Mouse (Mus musculus) splenic B cell, adult 2 months (primary cell): ENCODE data around the gene Ubc.
A peak's percentile ranks its signal among the peaks of the same experiment; 100 is the strongest.
"Not testable (repeated sequence)": the region's sequence is repeated elsewhere in the genome, so short reads cannot be mapped to it uniquely, and the experiment has no call there.

Source experiments
- DNase-seq: peaks from one replicate; pipeline ENCODE4 v3.0.0-alpha.2; 2011; ENCODE audit warnings: low read depth, low spot score
- H3K27me3 ChIP-seq: 2 replicates; pipeline ENCODE4 v1.6.1; 2012; ENCODE audit warnings: mild to moderate bottlenecking, low read length, moderate library complexity, mixed read lengths; ENCODE audit not compliant: control insufficient read depth, poor library complexity, insufficient read depth, severe bottlenecking
- H3K36me3 ChIP-seq: 2 replicates; pipeline ENCODE4 v1.6.1; 2012; ENCODE audit warnings: mild to moderate bottlenecking, low read length, moderate library complexity, mixed read lengths; ENCODE audit not compliant: control insufficient read depth, poor library complexity, insufficient read depth, severe bottlenecking

The Ubc gene

DNA sequence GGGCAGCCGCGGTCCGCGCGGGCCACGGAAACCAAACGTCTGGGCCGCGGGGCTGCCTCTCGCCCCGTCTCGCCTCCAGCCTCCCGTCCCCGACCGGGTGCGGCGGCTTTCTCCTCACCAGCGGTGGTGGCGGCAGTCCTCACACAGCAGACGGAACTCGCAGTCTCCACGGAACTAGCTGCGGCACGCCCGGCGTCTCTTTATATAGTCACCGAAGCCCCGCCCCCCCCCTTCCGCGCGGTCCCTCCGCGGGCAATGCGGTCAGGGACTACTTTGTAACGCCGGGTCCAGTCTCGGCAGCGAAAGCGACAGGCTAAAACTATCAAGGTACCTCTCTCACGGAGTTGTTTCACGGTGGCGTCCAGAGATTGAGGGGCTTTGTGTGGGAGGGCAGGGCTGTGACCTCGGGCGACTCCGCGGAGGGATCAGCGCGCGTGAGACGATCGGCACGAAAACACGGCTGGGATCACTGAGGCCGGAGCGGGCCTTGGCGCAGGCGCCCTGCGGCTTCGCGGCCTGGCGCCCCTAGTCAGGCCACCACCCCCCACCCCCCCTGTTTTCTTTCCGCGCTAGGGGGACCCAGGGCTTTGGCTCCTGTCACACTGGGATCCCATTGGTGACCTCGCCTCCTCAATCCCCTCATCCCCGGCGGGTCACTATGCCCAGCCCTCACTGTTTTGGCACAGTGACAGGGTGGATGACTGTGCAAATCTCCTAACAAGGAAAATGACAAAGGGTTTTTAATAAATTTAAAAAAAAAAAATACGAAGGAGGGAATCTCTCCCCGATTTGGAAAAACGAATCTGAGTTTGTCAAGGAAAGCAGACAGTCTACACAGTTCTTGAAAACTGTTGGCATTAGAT is at the start of gene Ubc:
Ubc (minus strand) TSS at position 624 of the 863 bp plus-strand sequence.
- peak; percentile 94 for DNase-seq
- H3K27me3 ChIP-seq = no peaks in the 10 kb centered on the region
- peaks cover 12% of the 10 kb centered on the region; the same call in 1 of the 2 replicates for H3K36me3 ChIP-seq

DNA sequence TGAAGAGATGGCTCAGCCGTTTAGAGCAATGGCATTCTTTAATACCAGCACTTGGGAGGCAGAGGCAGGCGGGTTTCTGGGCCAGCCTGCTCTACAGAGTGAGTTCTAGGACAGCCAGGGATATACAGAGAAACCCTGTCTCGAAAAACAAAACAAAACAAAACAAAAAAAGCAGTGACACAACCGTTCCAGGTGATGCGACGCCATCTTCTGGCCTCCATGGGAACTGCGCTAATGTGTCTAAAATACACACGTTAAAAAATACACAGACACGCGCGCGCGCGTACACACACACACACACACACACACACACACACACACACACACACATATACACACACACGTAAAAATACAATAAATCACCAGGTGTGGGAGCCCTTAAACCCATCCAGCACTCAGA is 44.3 kb upstream of the Ubc start:
- not testable (repeated sequence) for H3K27me3 ChIP-seq, H3K36me3 ChIP-seq
- peak; percentile 61 for DNase-seq

DNA sequence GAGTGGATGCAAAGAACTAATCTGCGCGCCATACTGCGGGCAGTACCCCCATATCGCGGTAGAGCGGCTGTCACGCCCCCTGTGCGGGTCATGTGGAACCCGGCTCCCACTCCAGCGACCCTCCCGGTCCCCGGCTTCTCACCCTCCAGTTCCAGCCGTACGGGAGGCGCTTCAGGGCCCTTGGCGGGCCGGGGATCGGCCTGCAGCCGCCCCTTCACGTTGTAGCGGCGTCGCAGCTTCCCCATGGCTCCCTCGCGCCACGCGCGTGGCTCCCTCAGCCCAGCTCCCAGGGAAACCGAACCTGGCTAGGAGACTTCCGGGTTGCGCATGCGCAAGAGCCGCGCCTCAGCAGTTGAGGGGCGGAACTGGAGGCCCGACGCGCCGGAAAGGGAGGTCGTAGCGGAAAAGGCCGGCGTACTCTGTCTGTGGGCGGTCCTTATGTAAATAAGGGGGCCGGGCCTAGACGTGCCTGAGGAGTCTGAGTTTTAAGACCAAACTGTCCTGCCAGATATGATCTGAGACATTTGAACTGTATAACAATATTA is 43.9 kb upstream of the Ubc start, which contains the start of gene Dhx37:
Dhx37 (minus strand) TSS at position 329 of the 545 bp plus-strand sequence.
- no peaks in the 10 kb centered on the region for H3K27me3 ChIP-seq
- DNase-seq = peak; percentile 98

DNA sequence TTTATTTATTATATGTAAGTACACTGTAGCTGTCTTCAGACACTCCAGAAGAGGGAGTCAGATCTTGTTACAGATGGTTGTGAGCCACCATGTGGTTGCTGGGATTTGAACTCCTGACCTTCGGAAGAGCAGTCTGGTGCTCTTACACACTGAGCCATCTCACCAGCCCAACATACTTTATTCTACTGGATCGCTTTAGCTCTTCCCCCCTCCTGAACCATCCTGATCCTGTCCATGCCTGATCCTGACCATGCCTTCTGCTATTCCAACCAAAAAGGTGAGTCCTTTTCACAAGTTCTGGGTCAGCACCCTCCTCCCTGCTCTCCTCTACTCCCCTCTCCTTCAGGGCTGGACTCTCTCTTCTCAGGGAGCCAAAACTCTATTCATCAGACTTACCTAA is 42.3 kb upstream of the Ubc start:
- H3K36me3 ChIP-seq, DNase-seq, H3K27me3 ChIP-seq: not testable (repeated sequence)

More for the DNA sequence above, 43.9 kb upstream of the Ubc start, which contains the start of gene Dhx37:
- H3K36me3 ChIP-seq = peaks cover 4% of the 10 kb centered on the region

DNA sequence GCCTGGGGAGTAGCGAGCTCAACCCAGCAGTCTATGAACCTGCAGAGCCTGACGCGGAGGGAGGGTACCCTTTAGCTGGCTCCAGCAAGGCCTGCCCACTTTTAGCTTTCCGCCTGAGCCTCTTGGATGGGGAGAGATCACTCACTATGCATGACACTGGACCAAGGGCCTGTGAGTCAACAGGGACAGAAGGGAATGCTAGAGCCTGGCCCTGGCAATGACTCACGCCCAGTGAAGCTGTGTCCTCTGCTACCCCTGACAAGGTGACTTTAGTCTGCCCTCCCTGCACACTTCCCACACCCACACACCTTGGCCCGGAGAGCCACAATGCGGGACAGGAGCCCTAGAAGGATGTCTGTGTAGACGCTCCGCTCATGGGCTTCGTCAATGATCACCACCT is 36.3 kb upstream of the Ubc start:
- Histone ChIP-seq H3K27me3 (no peaks in the 10 kb centered on the region), H3K36me3 (peaks cover 12% of the 10 kb centered on the region)
- DNase-seq = no peak

DNA sequence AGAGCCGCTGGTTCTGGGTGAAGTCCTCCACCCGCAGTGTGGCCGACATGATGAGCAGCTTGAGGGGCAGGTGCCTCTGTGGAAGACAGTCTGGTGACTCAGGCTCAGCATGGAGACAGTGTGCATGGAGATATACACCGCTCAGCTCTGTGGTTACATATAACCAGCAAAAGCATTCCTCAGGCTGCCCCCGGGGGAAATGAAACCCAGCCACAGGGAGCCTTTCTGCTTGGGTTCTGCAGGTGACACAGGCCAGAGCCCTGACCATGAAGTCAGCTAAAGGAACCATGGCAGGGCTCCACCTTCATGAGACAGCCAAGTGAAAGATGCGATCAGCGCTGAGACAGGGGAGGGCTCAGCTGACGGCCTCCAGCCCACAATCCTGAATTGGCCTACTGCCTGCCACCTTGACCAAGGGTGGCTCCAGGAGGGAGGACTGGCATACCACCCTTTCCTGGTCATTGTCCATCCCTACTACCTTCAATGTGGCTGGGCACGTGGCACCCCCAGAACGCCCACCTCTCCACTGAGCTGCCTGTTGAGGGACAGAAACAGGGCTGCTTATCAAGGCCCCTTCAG is 35.8 kb upstream of the Ubc start:
- no peak for DNase-seq
- H3K36me3 ChIP-seq = peaks cover 12% of the 10 kb centered on the region

DNA sequence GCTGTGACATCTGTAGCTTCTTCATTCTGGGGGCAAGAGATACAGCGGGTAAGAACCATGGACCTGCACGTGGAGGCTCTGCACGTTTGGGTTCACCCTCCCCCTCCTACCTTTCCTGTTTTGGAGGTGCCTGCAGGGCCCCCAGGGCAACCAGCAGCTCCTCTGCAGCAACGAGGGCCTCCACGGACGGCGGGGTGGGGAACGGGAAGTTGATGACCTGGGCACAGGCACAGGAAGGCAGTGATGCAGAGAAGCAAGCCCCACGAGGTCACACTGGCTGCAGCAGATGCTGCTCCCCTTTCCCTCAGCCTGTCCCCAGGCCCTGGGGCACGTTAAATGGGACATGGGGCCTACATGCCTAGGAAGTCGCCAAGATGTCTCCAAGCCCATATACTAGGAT is 29.1 kb upstream of the Ubc start:
- H3K36me3 ChIP-seq = peaks cover 4% of the 10 kb centered on the region
- H3K27me3 ChIP-seq = no peaks in the 10 kb centered on the region
- DNase-seq = peak; percentile 75

More for the DNA sequence above, 35.8 kb upstream of the Ubc start:
- no peaks in the 10 kb centered on the region for H3K27me3 ChIP-seq

DNA sequence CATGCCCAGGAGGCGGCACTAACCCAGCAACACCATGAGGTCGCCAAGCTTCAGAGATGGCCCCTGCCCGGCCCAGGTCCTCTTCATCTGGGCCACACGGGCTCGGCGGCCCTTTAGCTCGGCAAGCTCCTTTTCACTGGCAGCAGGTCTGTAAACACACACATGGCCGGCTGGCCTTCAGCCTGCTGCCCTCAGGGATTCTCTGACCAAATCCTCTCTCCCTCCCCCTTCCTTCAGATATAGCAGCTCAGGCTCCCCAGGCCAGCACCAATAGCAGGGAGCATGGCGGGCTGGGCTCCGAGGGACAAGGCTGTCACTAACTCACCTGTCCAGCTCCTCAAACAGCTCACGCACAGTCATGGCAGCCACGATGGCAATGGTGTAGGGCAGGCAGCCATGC is 28.6 kb upstream of the Ubc start:
- no peak for DNase-seq
- peaks cover 2% of the 10 kb centered on the region for H3K36me3 ChIP-seq
- no peaks in the 10 kb centered on the region for H3K27me3 ChIP-seq

DNA sequence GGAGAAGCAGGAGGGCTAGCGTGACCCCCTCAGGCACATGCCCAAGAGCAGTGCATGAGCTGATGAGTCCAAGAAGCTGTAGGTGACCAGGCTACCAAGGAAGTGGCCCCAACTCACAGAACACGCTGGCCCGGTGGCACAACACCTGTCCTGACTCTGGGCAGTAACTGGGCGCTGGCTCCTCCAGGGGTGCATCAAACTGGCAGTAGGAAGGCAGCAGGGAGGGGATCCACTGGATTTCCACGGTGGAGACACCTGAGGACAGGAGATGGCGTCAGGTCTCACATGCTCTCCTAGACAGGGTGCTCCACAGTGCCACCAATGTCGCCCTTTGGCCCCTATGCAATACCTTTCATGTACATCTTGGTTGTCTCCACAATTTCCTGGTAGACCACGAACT is 26.2 kb upstream of the Ubc start:
- no peaks in the 10 kb centered on the region for H3K27me3 ChIP-seq
- H3K36me3 ChIP-seq = no peaks in the 10 kb centered on the region; the same call in none of the 2 replicates
- no peak for DNase-seq

DNA sequence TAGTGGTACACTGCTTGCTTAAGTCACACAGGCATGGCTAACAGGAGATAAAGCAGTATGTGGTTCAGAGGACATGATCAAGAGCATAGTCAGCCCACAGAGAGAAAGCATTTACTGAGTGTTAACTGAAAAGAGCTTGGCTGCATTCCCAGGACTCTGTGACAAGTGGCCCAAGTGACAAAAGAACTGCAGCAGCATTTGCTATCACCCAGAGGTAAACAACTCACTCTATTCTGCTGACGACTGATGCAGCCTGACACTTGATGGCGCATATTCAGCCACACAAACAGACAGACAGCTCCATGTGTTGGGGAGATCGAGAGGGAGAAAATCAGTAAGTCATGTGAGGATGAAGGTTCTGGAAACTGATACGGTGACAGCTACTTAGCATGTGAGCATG is 23.8 kb upstream of the Ubc start:
- Histone ChIP-seq H3K36me3 (no peaks in the 10 kb centered on the region; the same call in none of the 2 replicates), H3K27me3 (no peaks in the 10 kb centered on the region)
- DNase-seq = no peak

DNA sequence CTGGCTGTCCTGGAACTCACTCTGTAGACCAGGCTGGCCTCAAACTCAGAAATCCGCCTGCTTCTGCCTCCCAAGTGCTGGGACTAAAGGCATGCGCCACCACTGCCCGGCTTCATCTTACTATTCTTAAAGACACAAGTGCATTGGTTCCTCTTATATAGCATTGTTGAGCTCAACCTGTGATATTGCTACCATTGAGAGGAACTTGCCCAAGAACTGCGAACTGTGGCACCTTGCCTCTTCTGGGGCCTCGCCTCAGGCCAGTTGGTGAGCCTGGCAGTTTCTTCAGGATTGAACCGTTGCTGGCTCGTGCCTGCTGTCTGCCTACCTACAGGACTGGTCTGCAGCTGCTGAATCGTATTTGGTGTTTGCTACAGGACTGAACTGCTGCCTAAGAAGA is 22.5 kb upstream of the Ubc start:
- H3K36me3 ChIP-seq, DNase-seq, H3K27me3 ChIP-seq: not testable (repeated sequence)

DNA sequence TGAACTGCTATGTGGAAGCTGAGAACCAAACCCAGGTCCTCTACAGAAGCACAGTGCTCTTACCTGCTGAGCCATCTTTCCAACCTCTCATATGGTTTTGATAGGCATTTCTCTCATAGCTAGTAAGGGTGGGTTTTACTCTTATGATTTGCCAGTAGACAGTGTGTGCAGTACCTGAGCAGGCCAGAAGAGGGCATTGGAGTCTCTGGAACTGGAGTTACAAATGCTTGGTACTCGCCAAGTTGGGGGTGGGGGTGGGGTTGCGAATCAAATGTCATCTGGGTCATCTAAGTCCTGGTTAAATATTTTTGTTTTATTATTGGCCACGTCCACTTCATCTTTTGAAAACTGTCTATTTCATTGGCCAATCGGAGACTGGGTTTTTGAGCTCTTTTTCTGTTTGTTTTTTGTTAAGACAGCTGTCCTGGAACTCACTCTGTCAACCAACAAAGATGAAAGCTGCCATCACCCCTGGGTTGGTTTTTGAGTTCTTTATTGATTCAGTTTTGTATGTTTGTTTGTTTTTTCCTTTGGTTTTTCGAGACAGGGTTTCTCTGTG is 22.0 kb upstream of the Ubc start:
- no peaks in the 10 kb centered on the region for H3K27me3 ChIP-seq
- DNase-seq = peak; percentile 86
- H3K36me3 ChIP-seq = no peaks in the 10 kb centered on the region; the same call in none of the 2 replicates

DNA sequence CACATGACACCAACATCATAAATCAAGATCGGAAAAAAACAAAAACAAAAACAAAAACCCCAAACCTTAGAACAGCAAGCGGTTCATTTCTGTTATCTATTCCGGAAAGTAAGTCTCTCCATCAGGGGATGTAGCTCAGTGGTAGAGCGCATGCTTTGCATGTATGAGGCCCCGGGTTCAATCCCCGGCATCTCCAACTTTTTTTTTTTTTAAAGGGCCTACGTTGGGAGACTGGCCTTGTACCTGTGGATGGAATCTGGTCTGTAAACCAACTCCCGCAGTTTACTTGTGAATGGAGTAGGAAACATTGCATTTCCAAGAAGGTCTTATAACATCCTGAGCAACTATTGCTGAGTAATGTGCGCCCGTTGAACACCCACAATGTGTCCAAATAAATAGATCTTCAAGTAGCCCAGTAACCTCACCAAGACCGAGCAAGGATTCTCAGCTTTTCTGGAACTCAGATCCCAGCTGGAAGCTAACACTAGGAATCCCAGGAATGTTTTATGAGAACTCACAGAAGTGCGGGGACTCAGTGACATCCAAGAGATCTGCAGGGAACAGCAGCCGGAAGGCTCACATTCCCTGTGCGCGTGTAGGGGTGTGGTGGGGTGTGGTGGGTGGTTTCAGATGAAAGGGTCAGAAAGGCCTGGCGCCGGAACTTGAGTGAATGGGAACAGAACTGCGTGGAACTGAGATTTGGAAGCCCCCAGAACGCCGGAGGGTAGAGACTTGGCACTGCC is 19.5 kb upstream of the Ubc start:
- Histone ChIP-seq H3K36me3 (no peaks in the 10 kb centered on the region), H3K27me3 (no peaks in the 10 kb centered on the region)
- DNase-seq = peak; percentile 41

DNA sequence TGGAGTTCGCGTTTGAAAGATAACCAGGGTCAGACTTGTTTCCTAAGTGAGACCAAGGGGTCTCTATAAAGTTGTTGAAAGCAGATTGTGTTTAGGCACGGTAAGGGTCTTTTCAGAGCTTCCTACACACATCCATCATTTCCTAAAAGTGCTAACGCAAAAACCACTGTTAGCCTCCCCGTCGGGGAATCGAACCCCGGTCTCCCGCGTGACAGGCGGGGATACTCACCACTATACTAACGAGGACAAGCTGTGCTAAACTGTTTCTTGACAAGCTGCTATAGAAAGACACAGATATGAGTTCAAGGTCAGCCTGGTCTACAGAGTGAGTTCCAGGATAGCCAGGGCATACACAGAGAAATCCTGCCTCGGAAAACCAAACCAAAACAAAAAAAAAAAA is 18.8 kb upstream of the Ubc start:
- Histone ChIP-seq H3K27me3 (no peaks in the 10 kb centered on the region), H3K36me3 (no peaks in the 10 kb centered on the region)
- peak; percentile 84 for DNase-seq
